Comparison of ENCODE assay signal across 8 mouse cellular contexts in the genomic region with DNA sequence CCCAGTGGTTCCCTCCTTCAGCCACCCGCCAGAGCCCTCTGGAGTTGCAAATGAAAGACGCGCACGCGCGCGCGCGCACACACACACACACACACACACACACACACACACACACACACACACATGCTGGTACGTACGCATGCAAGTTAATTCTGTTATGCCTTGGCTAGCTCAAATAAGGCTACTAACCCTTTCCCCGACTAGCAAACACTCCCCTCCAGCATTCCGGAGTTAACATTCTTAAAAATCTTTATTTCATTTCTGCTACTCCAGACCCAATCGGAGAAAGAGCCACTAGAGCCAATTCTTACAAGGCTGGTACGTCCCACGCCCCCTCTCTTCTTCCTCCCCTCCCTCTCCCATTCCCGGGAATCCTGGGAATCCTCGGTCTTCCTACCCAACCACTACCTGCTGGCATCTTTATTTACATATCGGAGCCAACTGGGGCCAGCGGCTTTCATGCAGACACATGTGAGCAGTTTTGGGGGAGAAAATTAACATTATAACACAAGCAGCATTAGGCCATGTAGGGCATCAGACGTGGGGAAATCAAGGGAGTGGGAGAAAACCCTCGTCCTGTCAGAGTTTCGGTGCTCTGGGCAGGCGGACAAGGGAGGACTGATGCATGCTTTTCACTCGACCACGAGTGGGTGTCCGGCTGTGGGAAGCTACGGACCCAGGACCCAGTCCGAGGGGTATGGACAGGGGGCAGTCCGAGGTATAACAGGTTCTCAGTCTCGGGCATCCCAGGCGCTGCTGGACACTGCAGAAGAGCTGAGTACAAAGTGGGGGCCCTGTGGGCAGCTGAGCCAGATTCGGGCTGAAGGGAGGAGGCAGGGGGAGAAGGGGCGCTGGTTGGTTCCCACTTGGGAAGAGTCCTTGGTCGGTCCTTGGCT. TPM values are rescaled to one million over a fixed set of nuclear protein-coding genes. Genes with fewer than 3 reads are reported as not detected.
DNase-seq lines count a peak whose midpoint lies in the region; ATAC-seq and TF ChIP-seq lines count a peak whose summit lies in the region.

No protein-coding gene starts in this region.

- H3K9ac ChIP-seq in limb, embryonic 12.5 days (replicated peaks): peak overlapping the region; percentile 53

- TF ChIP-seq POLR2A in olfactory bulb, adult 2 months (IDR thresholded peaks at IDR 0.05; ENCODE audit: insufficient read depth, low read depth, low read length): no peak

- no peaks in the 10 kb centered on the region for H3K36me3 ChIP-seq in limb, embryonic 12.5 days

- peak overlapping the region; percentile 40 for H3K4me3 ChIP-seq in limb, embryonic 12.5 days (replicated peaks)
- H3K4me3 ChIP-seq in olfactory bulb, adult 2 months (ENCODE audit: insufficient read depth, low read depth, low read length): peak overlapping the region; percentile 33

- H3K4me2 ChIP-seq in limb, embryonic 12.5 days: peak overlapping the region; percentile 72

- 3% methylated on average over 35 of the region's 35 CpGs for WGBS in limb, embryonic 12.5 days
- WGBS in olfactory bulb, adult 2 months: 8% methylated on average over 35 of the region's 35 CpGs

- peak; percentile 38 to 52 for DNase-seq in cerebellum, postnatal 14 days
- no peak for DNase-seq in cerebellum, adult 18-20 months
- peak; percentile 48 to 57 for DNase-seq in right cerebral cortex, postnatal 10 days (ENCODE audit: low spot score in 2 of 2)
- DNase-seq in right cerebral cortex, postnatal 14 days: no peak
- DNase-seq in frontal cortex, postnatal 14 days (ENCODE audit: low spot score in 2 of 2): no peak
- DNase-seq in gastrocnemius, postnatal 14 days: no peak

- ATAC-seq in limb, embryonic 12.5 days (ENCODE audit: insufficient number of reproducible peaks, insufficient read depth, low FRiP score, low TSS enrichment, low read depth): 0 out of 2 replicates have a peak, but pooled peaks have one; percentile 27

- H3K4me1 ChIP-seq in limb, embryonic 12.5 days (replicated peaks): peaks cover 9% of the 10 kb centered on the region; the same call in 1 of the 2 replicates
- peaks cover 16% of the 10 kb centered on the region; the same call in 1 of the 2 replicates for H3K4me1 ChIP-seq in olfactory bulb, adult 2 months (ENCODE audit: control insufficient read depth, insufficient read depth, low read length)

- H3K27me3 ChIP-seq in limb, embryonic 12.5 days: peaks cover 14% of the 10 kb centered on the region; the same call in 1 of the 2 replicates

- no peaks in the 10 kb centered on the region for H3K9me3 ChIP-seq in limb, embryonic 12.5 days

- no peak overlapping the region for H3K27ac ChIP-seq in limb, embryonic 12.5 days
- no peak overlapping the region for H3K27ac ChIP-seq in olfactory bulb, adult 2 months (ENCODE audit: insufficient read depth, low read depth, low read length)

- no peak for TF ChIP-seq CTCF in olfactory bulb, adult 2 months (IDR thresholded peaks at IDR 0.05; ENCODE audit: insufficient read depth, low read depth, low read length)

- intact Hi-C loops in gastrocnemius, postnatal 14 days (cut with DNase I; ENCODE audit: low total_unique reads): no loop called here

RNA-seq across cellular contexts. Expression of a gene that starts 3.7 kb away (rescaled TPM):
- 19.7 and 20.0 TPM in 2 replicates for polyA plus RNA-seq in limb, embryonic 12.5 days (2016; fragmentation: Nextera tagmentation; extraction: Ambion mirVana)
- not detected in 2 replicates for polyA plus RNA-seq in olfactory bulb, adult 2 months (2012; ENCODE audit: insufficient read depth, insufficient read length, low replicate concordance, missing spikeins)
- 1 to 10 TPM in 1 of 2 experiments, under 1 TPM in 1; 0.55 to 1.1 TPM for total RNA-seq in gastrocnemius, postnatal 14 days (2021)

Comparison
In these comparisons a context has a peak if more than half of its experiments do, and no peak if none do; other contexts are left out.
1. DNase-seq: peak in cerebellum, postnatal 14 days (2 of 2) and right cerebral cortex, postnatal 10 days (2 of 2); none in cerebellum, adult 18-20 months (0 of 2), right cerebral cortex, postnatal 14 days (single experiment), frontal cortex, postnatal 14 days (0 of 2) and gastrocnemius, postnatal 14 days (single experiment).
2. RNA of a gene that starts 3.7 kb away (polyA plus RNA-seq): 19.7 to 20.0 TPM in limb, embryonic 12.5 days; not detected in olfactory bulb, adult 2 months; every median in the first group is over 10 times any median in the second.